8 mouse cellular contexts compared by ENCODE assay signal in the genomic region with DNA sequence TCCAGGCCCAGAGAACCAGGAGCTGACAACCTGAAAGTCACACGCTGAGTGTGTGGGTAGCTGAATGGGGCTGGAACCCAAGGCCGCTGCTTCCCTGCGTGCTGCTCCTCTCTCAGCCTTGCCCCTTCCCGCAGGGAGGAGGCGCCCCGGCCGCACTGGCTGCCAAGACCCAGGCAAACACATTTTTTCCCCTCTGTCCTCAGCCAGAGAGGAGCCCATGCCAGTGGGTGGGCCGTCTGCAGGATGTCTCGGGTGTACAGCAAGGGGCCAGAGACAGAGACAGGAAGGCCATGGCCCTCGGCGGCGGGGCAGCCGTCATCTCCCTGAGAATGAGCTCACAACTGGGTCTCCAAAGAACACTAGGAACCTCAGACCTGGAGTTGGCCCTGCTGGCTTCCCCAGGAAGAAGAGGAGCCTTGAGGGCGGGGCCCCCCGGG. TPM values are rescaled to one million over a fixed set of nuclear protein-coding genes. Genes with fewer than 3 reads are reported as not detected.
DNase-seq lines count a peak whose midpoint lies in the region; ATAC-seq lines count a peak whose summit lies in the region.

No protein-coding gene starts in this region.

- peak overlapping the region; percentile 31 for H3K4me2 ChIP-seq in heart, embryonic 12.5 days
- H3K4me2 ChIP-seq in stomach, embryonic 16.5 days (ENCODE audit: low read depth, low read length): peak overlapping the region; percentile 33; the same call in 1 of the 2 replicates

- no peak; the same call in 1 of the 2 replicates for ATAC-seq in heart, embryonic 12.5 days (ENCODE audit: insufficient number of reproducible peaks, low FRiP score)
- no peak for ATAC-seq in stomach, embryonic 16.5 days (ENCODE audit: insufficient read depth, low FRiP score)

- peak overlapping the region; percentile 49 for H3K27ac ChIP-seq in heart, embryonic 12.5 days (ENCODE audit: poor library complexity, severe bottlenecking)
- peak overlapping the region; percentile 66; the same call in 1 of the 2 replicates for H3K27ac ChIP-seq in stomach, embryonic 16.5 days (ENCODE audit: low read length)

- peak overlapping the region; percentile 6; the same call in 1 of the 2 replicates for H3K9ac ChIP-seq in heart, embryonic 12.5 days
- H3K9ac ChIP-seq in stomach, embryonic 16.5 days (ENCODE audit: low read length): peak overlapping the region; percentile 59

- no peaks in the 10 kb centered on the region for H3K9me3 ChIP-seq in heart, embryonic 12.5 days (replicated peaks)
- H3K9me3 ChIP-seq in stomach, embryonic 16.5 days (replicated peaks; ENCODE audit: control insufficient read depth, low read length): no peaks in the 10 kb centered on the region

- 17% methylated on average over 15 of the region's 15 CpGs for WGBS in heart, embryonic 12.5 days
- 19% methylated on average over 15 of the region's 15 CpGs for WGBS in stomach, embryonic 16.5 days

- no peaks in the 10 kb centered on the region for H3K36me3 ChIP-seq in heart, embryonic 12.5 days
- H3K36me3 ChIP-seq in stomach, embryonic 16.5 days (ENCODE audit: control insufficient read depth, insufficient read depth, low read length): no peaks in the 10 kb centered on the region

- H3K27me3 ChIP-seq in heart, embryonic 12.5 days (replicated peaks): no peaks in the 10 kb centered on the region
- H3K27me3 ChIP-seq in stomach, embryonic 16.5 days (ENCODE audit: control insufficient read depth, insufficient read depth, low read length): no peaks in the 10 kb centered on the region

- peak; percentile 67 for DNase-seq in ovary, adult 18-20 months (ENCODE audit: low spot score)
- DNase-seq in ovary, postnatal 10 days (ENCODE audit: low spot score): no peak
- DNase-seq in kidney, postnatal 36 days: peak; percentile 68 to 86
- DNase-seq in spleen, adult 18-20 months: no peak
- DNase-seq in layer of hippocampus, adult 8-10 months (ENCODE audit: low spot score in 2 of 2): no peak
- DNase-seq in cerebellum, adult 11 months: no peak

- H3K4me3 ChIP-seq in heart, embryonic 12.5 days: no peak overlapping the region
- 0 out of 2 replicates have a peak overlapping the region, but pooled peaks have one; percentile 1 for H3K4me3 ChIP-seq in stomach, embryonic 16.5 days (replicated peaks; ENCODE audit: low read length)

- H3K4me1 ChIP-seq in heart, embryonic 12.5 days (replicated peaks): peaks cover 32% of the 10 kb centered on the region
- H3K4me1 ChIP-seq in stomach, embryonic 16.5 days (ENCODE audit: control insufficient read depth, insufficient read depth, low read length): peaks cover 52% of the 10 kb centered on the region

RNA-seq across cellular contexts. Expression of gene Maff, which starts 4.9 kb away (rescaled TPM):
- 1.9 and 2.6 TPM in 2 replicates for polyA plus RNA-seq in heart, embryonic 12.5 days (2016; fragmentation: Nextera tagmentation; extraction: Ambion mirVana)
- polyA plus RNA-seq in stomach, embryonic 16.5 days (2015; fragmentation: Nextera tagmentation; extraction: Ambion mirVana): 5.2 and 6.2 TPM in 2 replicates
- 1 to 10 TPM; 1.2 to 3.7 (median 2.3) TPM for total RNA-seq in layer of hippocampus, adult 8-10 months (2022)

RNA-seq across cellular contexts. Expression of gene Pla2g6, which starts 23.2 kb away (rescaled TPM):
- polyA plus RNA-seq in heart, embryonic 12.5 days (2016; fragmentation: Nextera tagmentation; extraction: Ambion mirVana): 12.1 and 14.4 TPM in 2 replicates
- polyA plus RNA-seq in stomach, embryonic 16.5 days (2015; fragmentation: Nextera tagmentation; extraction: Ambion mirVana): 15.6 and 20.9 TPM in 2 replicates
- total RNA-seq in layer of hippocampus, adult 8-10 months (2022): 10 to 100 TPM; 21.0 to 24.8 (median 23.8) TPM

RNA-seq across cellular contexts. Expression of gene Tmem184b, which starts 52.0 kb away (rescaled TPM):
- polyA plus RNA-seq in heart, embryonic 12.5 days (2016; fragmentation: Nextera tagmentation; extraction: Ambion mirVana): 77.2 and 82.3 TPM in 2 replicates
- polyA plus RNA-seq in stomach, embryonic 16.5 days (2015; fragmentation: Nextera tagmentation; extraction: Ambion mirVana): 52.7 and 59.6 TPM in 2 replicates
- total RNA-seq in layer of hippocampus, adult 8-10 months (2022): 10 to 100 TPM; 52.5 to 66.5 (median 57.2) TPM

Comparison
In these comparisons a context has a peak if more than half of its experiments do, and no peak if none do; other contexts are left out.
1. DNase-seq: peak in ovary, adult 18-20 months (single experiment) and kidney, postnatal 36 days (2 of 2); none in ovary, postnatal 10 days (single experiment), spleen, adult 18-20 months (0 of 2), layer of hippocampus, adult 8-10 months (0 of 2) and cerebellum, adult 11 months (single experiment).